Mouse (Mus musculus): Measurements from ENCODE around the gene Map4k5. TPM values are rescaled to one million over a fixed set of nuclear protein-coding genes. Genes with fewer than 3 reads are reported as not detected.

Gene Map4k5
- polyA plus RNA-seq, 1 experiment: 6.7 TPM

- Histone ChIP-seq H3K4me1 (ENCODE audit: control insufficient read depth, insufficient read depth, insufficient read length) (no peaks in the 10 kb centered on the region), H3K4me3 (ENCODE audit: extremely low read depth, insufficient read depth, insufficient read length) (no peak overlapping the region), H3K27me3 (ENCODE audit: control insufficient read depth, insufficient read depth, low read length) (no peaks in the 10 kb centered on the region), H3K27ac (ENCODE audit: insufficient read depth, low read length) (no peak overlapping the region), H3K36me3 (ENCODE audit: control insufficient read depth, insufficient read depth, low read length) (peaks cover 15% of the 10 kb centered on the region)
- TF ChIP-seq POLR2A (IDR thresholded peaks at IDR 0.05; ENCODE audit: low read depth, low read length): no peak
- TF ChIP-seq CTCF (IDR thresholded peaks at IDR 0.05; ENCODE audit: extremely low read depth, insufficient read depth, insufficient read length, insufficient replicate concordance): no peak
- DNase-seq (ENCODE audit: low read depth in 1 of 2, low spot score in 2 of 2): no peak
- 84% methylated on average over 3 of the region's 3 CpGs for WGBS
These were observed 83.6 kb downstream of the Map4k5 start for GRCm38 (mm10) chr12:69809439-69809838.

- TF ChIP-seq POLR2A (IDR thresholded peaks at IDR 0.05; ENCODE audit: low read depth, low read length) (no peak), CTCF (IDR thresholded peaks at IDR 0.05; ENCODE audit: extremely low read depth, insufficient read depth, insufficient read length, insufficient replicate concordance) (no peak)
- H3K36me3 ChIP-seq (ENCODE audit: control insufficient read depth, insufficient read depth, low read length): peaks cover 14% of the 10 kb centered on the region
- DNase-seq (ENCODE audit: low read depth in 1 of 2, low spot score in 2 of 2): no peak
These were observed 85.5 kb downstream of the Map4k5 start for GRCm38 (mm10) chr12:69807399-69807985.

GRCm38 (mm10) chr12:69805148-69805547 lies 87.9 kb downstream of the Map4k5 start:
- peaks cover 13% of the 10 kb centered on the region for H3K36me3 ChIP-seq (ENCODE audit: control insufficient read depth, insufficient read depth, low read length)
- no peak for DNase-seq (ENCODE audit: low read depth in 1 of 2, low spot score in 2 of 2)
- H3K27me3 ChIP-seq (ENCODE audit: control insufficient read depth, insufficient read depth, low read length): no peaks in the 10 kb centered on the region
- WGBS: 92% methylated on average over 6 of the region's 6 CpGs
- H3K4me3 ChIP-seq (ENCODE audit: extremely low read depth, insufficient read depth, insufficient read length): no peak overlapping the region
- TF ChIP-seq POLR2A (IDR thresholded peaks at IDR 0.05; ENCODE audit: low read depth, low read length) (no peak), CTCF (IDR thresholded peaks at IDR 0.05; ENCODE audit: extremely low read depth, insufficient read depth, insufficient read length, insufficient replicate concordance) (no peak)
- H3K27ac ChIP-seq (ENCODE audit: insufficient read depth, low read length): no peak overlapping the region
- no peaks in the 10 kb centered on the region for H3K4me1 ChIP-seq (ENCODE audit: control insufficient read depth, insufficient read depth, insufficient read length)

More at GRCm38 (mm10) chr12:69807399-69807985, 85.5 kb downstream of the Map4k5 start:
- WGBS: 92% methylated on average over 11 of the region's 11 CpGs
- Histone ChIP-seq H3K4me3 (ENCODE audit: extremely low read depth, insufficient read depth, insufficient read length) (no peak overlapping the region), H3K4me1 (ENCODE audit: control insufficient read depth, insufficient read depth, insufficient read length) (no peaks in the 10 kb centered on the region), H3K27me3 (ENCODE audit: control insufficient read depth, insufficient read depth, low read length) (no peaks in the 10 kb centered on the region), H3K27ac (ENCODE audit: insufficient read depth, low read length) (no peak overlapping the region)

- H3K4me3 ChIP-seq (ENCODE audit: extremely low read depth, insufficient read depth, insufficient read length): no peak overlapping the region
- no peak for DNase-seq (ENCODE audit: low read depth in 1 of 2, low spot score in 2 of 2)
- H3K4me1 ChIP-seq (ENCODE audit: control insufficient read depth, insufficient read depth, insufficient read length): no peaks in the 10 kb centered on the region
- H3K27ac ChIP-seq (ENCODE audit: insufficient read depth, low read length): no peak overlapping the region
- 92% methylated on average over 10 of the region's 10 CpGs for WGBS
- peaks cover 13% of the 10 kb centered on the region for H3K36me3 ChIP-seq (ENCODE audit: control insufficient read depth, insufficient read depth, low read length)
- no peaks in the 10 kb centered on the region for H3K27me3 ChIP-seq (ENCODE audit: control insufficient read depth, insufficient read depth, low read length)
- no peak for TF ChIP-seq CTCF (IDR thresholded peaks at IDR 0.05; ENCODE audit: extremely low read depth, insufficient read depth, insufficient read length, insufficient replicate concordance)
- no peak for TF ChIP-seq POLR2A (IDR thresholded peaks at IDR 0.05; ENCODE audit: low read depth, low read length)
These were observed 88.5 kb downstream of the Map4k5 start for GRCm38 (mm10) chr12:69804393-69805070.

GRCm38 (mm10) chr12:69803196-69803595 lies 89.8 kb downstream of the Map4k5 start:
- Histone ChIP-seq H3K27me3 (ENCODE audit: control insufficient read depth, insufficient read depth, low read length) (no peaks in the 10 kb centered on the region), H3K4me1 (ENCODE audit: control insufficient read depth, insufficient read depth, insufficient read length) (no peaks in the 10 kb centered on the region), H3K4me3 (ENCODE audit: extremely low read depth, insufficient read depth, insufficient read length) (no peak overlapping the region), H3K36me3 (ENCODE audit: control insufficient read depth, insufficient read depth, low read length) (peaks cover 8% of the 10 kb centered on the region), H3K27ac (ENCODE audit: insufficient read depth, low read length) (no peak overlapping the region)
- WGBS: 86% methylated on average over 6 of the region's 6 CpGs
- DNase-seq (ENCODE audit: low read depth in 1 of 2, low spot score in 2 of 2): no peak
- no peak for TF ChIP-seq CTCF (IDR thresholded peaks at IDR 0.05; ENCODE audit: extremely low read depth, insufficient read depth, insufficient read length, insufficient replicate concordance)
- no peak for TF ChIP-seq POLR2A (IDR thresholded peaks at IDR 0.05; ENCODE audit: low read depth, low read length)

- H3K36me3 ChIP-seq (ENCODE audit: control insufficient read depth, insufficient read depth, low read length): peaks cover 4% of the 10 kb centered on the region
- WGBS: 86% methylated on average over 4 of the region's 4 CpGs
- no peak for DNase-seq (ENCODE audit: low read depth in 1 of 2, low spot score in 2 of 2)
- H3K27me3 ChIP-seq (ENCODE audit: control insufficient read depth, insufficient read depth, low read length): no peaks in the 10 kb centered on the region
- H3K4me3 ChIP-seq (ENCODE audit: extremely low read depth, insufficient read depth, insufficient read length): no peak overlapping the region
- no peaks in the 10 kb centered on the region for H3K4me1 ChIP-seq (ENCODE audit: control insufficient read depth, insufficient read depth, insufficient read length)
- H3K27ac ChIP-seq (ENCODE audit: insufficient read depth, low read length): no peak overlapping the region
- TF ChIP-seq POLR2A (IDR thresholded peaks at IDR 0.05; ENCODE audit: low read depth, low read length) (no peak), CTCF (IDR thresholded peaks at IDR 0.05; ENCODE audit: extremely low read depth, insufficient read depth, insufficient read length, insufficient replicate concordance) (no peak)
These were observed 92.4 kb downstream of the Map4k5 start for GRCm38 (mm10) chr12:69800586-69800985.

GRCm38 (mm10) chr12:69796311-69796710 lies 96.7 kb downstream of the Map4k5 start:
- H3K4me3 ChIP-seq (ENCODE audit: extremely low read depth, insufficient read depth, insufficient read length): no peak overlapping the region
- no peaks in the 10 kb centered on the region for H3K27me3 ChIP-seq (ENCODE audit: control insufficient read depth, insufficient read depth, low read length)
- 92% methylated on average over 3 of the region's 3 CpGs for WGBS
- no peaks in the 10 kb centered on the region for H3K4me1 ChIP-seq (ENCODE audit: control insufficient read depth, insufficient read depth, insufficient read length)
- no peak for DNase-seq (ENCODE audit: low read depth in 1 of 2, low spot score in 2 of 2)
- TF ChIP-seq POLR2A (IDR thresholded peaks at IDR 0.05; ENCODE audit: low read depth, low read length): no peak
- H3K36me3 ChIP-seq (ENCODE audit: control insufficient read depth, insufficient read depth, low read length): no peaks in the 10 kb centered on the region
- no peak overlapping the region for H3K27ac ChIP-seq (ENCODE audit: insufficient read depth, low read length)

Measured in spleen, adult 2 months (tissue).